ENCODE assay signal across 1 mouse cellular context in the genomic region with DNA sequence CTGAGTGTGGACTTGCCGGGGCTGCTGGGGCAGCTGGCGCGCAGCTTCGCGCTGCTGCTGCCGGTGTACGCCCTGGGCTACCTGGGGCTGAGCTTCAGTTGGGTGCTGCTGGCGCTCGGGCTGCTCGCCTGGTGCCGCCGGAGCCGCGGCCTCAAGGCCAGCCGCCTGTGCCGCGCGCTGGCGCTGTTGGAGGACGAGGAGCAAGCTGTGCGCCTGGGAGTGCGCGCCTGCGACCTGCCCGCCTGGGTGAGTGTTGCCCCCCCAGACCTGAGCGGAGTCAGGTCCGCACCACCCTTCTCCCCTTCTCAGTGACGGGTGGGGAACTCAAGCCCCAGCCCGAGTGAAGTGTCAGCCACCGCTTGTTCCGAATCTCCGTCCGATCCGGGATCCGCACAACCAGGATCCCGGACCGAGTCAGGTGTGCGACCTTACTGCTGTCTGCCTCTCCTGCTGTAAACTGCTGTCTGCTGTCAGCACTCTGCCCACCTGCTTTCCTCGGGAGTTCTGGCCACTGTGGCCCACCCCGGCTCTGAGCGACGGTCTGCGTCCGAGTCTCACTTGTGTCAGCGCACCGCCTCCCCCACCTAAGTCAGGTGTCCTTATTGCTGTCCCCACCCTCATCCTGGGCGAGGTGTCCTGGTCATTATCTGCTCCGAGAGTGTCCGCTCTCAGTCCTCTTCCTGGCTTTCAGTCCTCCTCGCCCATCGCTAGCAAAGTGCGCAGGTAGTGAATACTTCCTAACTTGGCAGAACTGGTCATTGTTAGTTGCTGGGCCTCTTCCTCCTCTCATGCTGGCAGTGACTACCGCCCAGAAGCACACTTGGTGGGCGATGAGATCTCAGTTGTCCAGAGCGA.
TF ChIP-seq lines count a peak whose summit lies in the region.

No protein-coding gene starts in this region.

TF ChIP-seq in CH12.LX, 34 proteins besides CTCF, POLR2A, EP300 and RAD21 (continued from another document):
- TF ChIP-seq ZNF384 (IDR thresholded peaks at IDR 0.05; ENCODE audit: low read depth, low read length) (no peak), BHLHE40 (IDR thresholded peaks at IDR 0.05; ENCODE audit: low read depth, low read length) (no peak), MAX (IDR thresholded peaks at IDR 0.05; ENCODE audit: low read length) (no peak), MXI1 (IDR thresholded peaks at IDR 0.05; ENCODE audit: low read depth, low read length) (0 out of 2 replicates have a peak, but pooled peaks have one; percentile 31)
